16 mouse cellular contexts compared by ENCODE assay signal in the genomic region with DNA sequence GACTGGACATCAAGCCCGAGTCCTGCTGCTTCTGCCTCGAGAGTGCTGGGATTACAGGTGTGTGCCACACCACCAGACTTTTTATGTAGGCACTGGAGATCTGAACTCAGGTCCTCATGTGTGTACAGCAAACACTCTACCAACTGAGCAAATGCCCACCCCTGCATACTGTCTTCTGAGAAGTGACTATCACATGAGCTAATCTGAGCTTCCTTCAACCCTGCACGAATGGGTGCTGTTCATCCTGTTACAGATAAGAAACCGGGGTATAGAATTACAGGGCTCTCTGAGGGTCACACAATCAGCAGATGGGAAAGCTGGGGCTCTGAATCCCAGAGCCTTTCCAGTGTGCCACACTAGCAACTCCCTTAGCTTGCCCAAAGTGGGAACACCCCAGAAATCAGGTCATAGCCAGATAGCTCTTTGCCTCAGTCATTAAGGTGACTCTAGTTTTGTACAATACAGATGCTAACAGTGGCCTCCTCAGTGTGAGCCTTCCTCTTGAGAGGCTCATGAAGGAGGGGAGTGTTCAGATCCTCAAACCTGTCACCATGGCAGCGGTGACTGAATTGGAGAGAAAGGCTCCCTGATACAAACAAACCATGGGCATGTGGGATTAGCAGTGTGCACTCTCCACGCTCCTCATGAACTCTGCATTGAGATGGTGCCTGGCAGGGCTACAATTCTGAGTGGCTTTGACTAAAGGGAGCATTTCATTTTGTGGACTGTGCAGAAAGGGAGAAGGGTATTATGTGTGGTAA. TPM values are rescaled to one million over a fixed set of nuclear protein-coding genes. Genes with fewer than 3 reads are reported as not detected.
DNase-seq lines count a peak whose midpoint lies in the region; ATAC-seq and TF ChIP-seq lines count a peak whose summit lies in the region.
"Had no signal": no experiment of that assay in that cellular context is flagged by ENCODE, and none has a peak within 500 bp of the region (broad histone marks: within the 10 kb centered on the region; RNA-seq: fewer than 3 reads in every experiment).

No protein-coding gene starts in this region.

- no peak overlapping the region for H3K9ac ChIP-seq in liver, embryonic 12.5 days
- no peak overlapping the region for H3K9ac ChIP-seq in liver, postnatal 0 days (replicated peaks)
- no peak overlapping the region for H3K9ac ChIP-seq in MEL (ENCODE audit: control insufficient read depth, low read depth, low read length, poor library complexity, severe bottlenecking)
- no peak overlapping the region for H3K9ac ChIP-seq in forebrain, embryonic 16.5 days (replicated peaks; ENCODE audit: low read depth, low read length)
- H3K9ac ChIP-seq in midbrain, embryonic 13.5 days (replicated peaks) = no peak overlapping the region
- H3K9ac ChIP-seq: embryonic facial prominence, embryonic 12.5 days had no signal

- no peak for TF ChIP-seq EP300 in liver, postnatal 0 days (IDR thresholded peaks at IDR 0.05; ENCODE audit: low read depth)
- TF ChIP-seq EP300 in MEL (IDR thresholded peaks at IDR 0.05; ENCODE audit: low read depth in 1 of 2, low read length in 2 of 2) = peak; percentile 54 to 59; a peak in 3 of 4 replicates

- H3K4me1 ChIP-seq in liver, embryonic 12.5 days = peaks cover 35% of the 10 kb centered on the region
- no peaks in the 10 kb centered on the region for H3K4me1 ChIP-seq in liver, postnatal 0 days (ENCODE audit: insufficient read depth)
- H3K4me1 ChIP-seq in MEL (ENCODE audit: control insufficient read depth in 1 of 2, insufficient read depth in 2 of 2, low read length in 2 of 2) = peaks cover 8 to 16% of the 10 kb centered on the region in 2 experiments
- H3K4me1 ChIP-seq in forebrain, embryonic 16.5 days (replicated peaks; ENCODE audit: control insufficient read depth, insufficient read depth, low read length) = no peaks in the 10 kb centered on the region
- H3K4me1 ChIP-seq in midbrain, embryonic 13.5 days (replicated peaks) = peaks cover 9% of the 10 kb centered on the region; the same call in 1 of the 2 replicates

- no peak for TF ChIP-seq CTCF in liver, postnatal 0 days (IDR thresholded peaks at IDR 0.05; ENCODE audit: low read depth)
- no peak for TF ChIP-seq CTCF in MEL (IDR thresholded peaks at IDR 0.05 in 2 of 3, conservative IDR thresholded peaks at IDR 0.05 in 1 of 3; ENCODE audit: control insufficient read depth in 1 of 3, insufficient read depth in 1 of 3, low read depth in 2 of 3, low read length in 3 of 3, poor library complexity in 1 of 3, severe bottlenecking in 1 of 3)

- TF ChIP-seq POLR2A in MEL (IDR thresholded peaks at IDR 0.05; ENCODE audit: control insufficient read depth in 1 of 2, insufficient read depth in 1 of 2, low read depth in 1 of 2, low read length in 2 of 2, poor library complexity in 1 of 2) = no peak

- no peak for DNase-seq in liver, postnatal 0 days
- DNase-seq in MEL (ENCODE audit: low read depth, low spot score) = peak; percentile 43
- no peak for DNase-seq in cerebellum, adult 9-10 months
- DNase-seq in thymus, postnatal 14 days = no peak
- DNase-seq: adrenal gland, postnatal 36 days; cerebellum, postnatal 25 days; heart, postnatal 10 days; kidney, postnatal 10 days; lung, postnatal 10 days; retina, postnatal 1 day; thymus, adult 2 months had no signal

- no peaks in the 10 kb centered on the region for H3K9me3 ChIP-seq in liver, embryonic 12.5 days (replicated peaks)
- H3K9me3 ChIP-seq in liver, postnatal 0 days (ENCODE audit: low read length) = no peaks in the 10 kb centered on the region
- H3K9me3 ChIP-seq in MEL (replicated peaks; ENCODE audit: insufficient read depth, low read length) = no peaks in the 10 kb centered on the region
- H3K9me3 ChIP-seq in forebrain, embryonic 16.5 days (ENCODE audit: control insufficient read depth, low read length) = no peaks in the 10 kb centered on the region
- H3K9me3 ChIP-seq in midbrain, embryonic 13.5 days = no peaks in the 10 kb centered on the region
- H3K9me3 ChIP-seq: embryonic facial prominence, embryonic 12.5 days had no signal

- no peak overlapping the region for H3K4me2 ChIP-seq in liver, embryonic 12.5 days
- H3K4me2 ChIP-seq in liver, postnatal 0 days (ENCODE audit: low read depth, low read length) = no peak overlapping the region
- no peak overlapping the region for H3K4me2 ChIP-seq in forebrain, embryonic 16.5 days (ENCODE audit: low read length)
- no peak overlapping the region for H3K4me2 ChIP-seq in midbrain, embryonic 13.5 days (replicated peaks)
- H3K4me2 ChIP-seq: embryonic facial prominence, embryonic 12.5 days had no signal

- H3K27me3 ChIP-seq in liver, embryonic 12.5 days (replicated peaks) = no peaks in the 10 kb centered on the region
- no peaks in the 10 kb centered on the region for H3K27me3 ChIP-seq in liver, postnatal 0 days (ENCODE audit: insufficient read depth, low read length)
- no peaks in the 10 kb centered on the region for H3K27me3 ChIP-seq in MEL (ENCODE audit: control insufficient read depth in 1 of 2, insufficient read depth in 2 of 2, low read length in 2 of 2)
- H3K27me3 ChIP-seq in forebrain, embryonic 16.5 days (replicated peaks; ENCODE audit: control insufficient read depth, insufficient read depth, low read length) = no peaks in the 10 kb centered on the region
- H3K27me3 ChIP-seq in midbrain, embryonic 13.5 days = peaks cover 2% of the 10 kb centered on the region; the same call in 1 of the 2 replicates
- H3K27me3 ChIP-seq: embryonic facial prominence, embryonic 12.5 days had no signal

- peaks cover under 1% of the 10 kb centered on the region; the same call in 1 of the 2 replicates for H3K79me2 ChIP-seq in MEL (ENCODE audit: control insufficient read depth, insufficient read depth, low read length, poor library complexity)

- 57% methylated on average over 6 of the region's 6 CpGs for WGBS in liver, embryonic 12.5 days (ENCODE audit: insufficient replicate concordance)
- 66% methylated on average over 6 of the region's 6 CpGs for WGBS in liver, postnatal 0 days (ENCODE audit: insufficient replicate concordance)
- 75% methylated on average over 6 of the region's 6 CpGs for WGBS in forebrain, embryonic 16.5 days
- 69% methylated on average over 6 of the region's 6 CpGs for WGBS in midbrain, embryonic 13.5 days

- H3K4me3 ChIP-seq in liver, embryonic 12.5 days = no peak overlapping the region
- no peak overlapping the region for H3K4me3 ChIP-seq in liver, postnatal 0 days (ENCODE audit: low read depth, low read length)
- H3K4me3 ChIP-seq in MEL (ENCODE audit: control insufficient read depth in 1 of 2, insufficient read depth in 1 of 2, low read depth in 2 of 2, low read length in 2 of 2) = no peak overlapping the region
- no peak overlapping the region for H3K4me3 ChIP-seq in forebrain, embryonic 16.5 days (replicated peaks; ENCODE audit: low read length)
- H3K4me3 ChIP-seq in midbrain, embryonic 13.5 days (replicated peaks) = no peak overlapping the region
- H3K4me3 ChIP-seq: embryonic facial prominence, embryonic 12.5 days had no signal

- no peak for TF ChIP-seq RAD21 in MEL (IDR thresholded peaks at IDR 0.05; ENCODE audit: low read depth, low read length)

- no peak overlapping the region for H3K27ac ChIP-seq in liver, embryonic 12.5 days
- no peak overlapping the region for H3K27ac ChIP-seq in liver, postnatal 0 days (ENCODE audit: low read depth)
- peak overlapping the region; percentile 13; the same call in 1 of the 2 replicates for H3K27ac ChIP-seq in MEL (ENCODE audit: control insufficient read depth, low read depth, low read length)
- H3K27ac ChIP-seq in forebrain, embryonic 16.5 days (ENCODE audit: low read length) = no peak overlapping the region
- H3K27ac ChIP-seq in midbrain, embryonic 13.5 days = no peak overlapping the region
- H3K27ac ChIP-seq: embryonic facial prominence, embryonic 12.5 days had no signal

- H3K36me3 ChIP-seq in liver, embryonic 12.5 days = peaks cover 86% of the 10 kb centered on the region
- H3K36me3 ChIP-seq in liver, postnatal 0 days (replicated peaks; ENCODE audit: insufficient read depth, low read length) = peaks cover 15% of the 10 kb centered on the region; the same call in 1 of the 2 replicates
- peaks cover 12 to 29% of the 10 kb centered on the region in 2 experiments for H3K36me3 ChIP-seq in MEL (ENCODE audit: control insufficient read depth in 1 of 2, insufficient read depth in 2 of 2, low read length in 2 of 2)
- peaks cover 2% of the 10 kb centered on the region; the same call in 1 of the 2 replicates for H3K36me3 ChIP-seq in forebrain, embryonic 16.5 days (ENCODE audit: control insufficient read depth, insufficient read depth)
- peaks cover 13% of the 10 kb centered on the region for H3K36me3 ChIP-seq in midbrain, embryonic 13.5 days

- ATAC-seq in liver, embryonic 12.5 days = peak; percentile 69
- ATAC-seq in liver, postnatal 0 days = no peak
- peak; percentile 52; the same call in 1 of the 2 replicates for ATAC-seq in forebrain, embryonic 16.5 days
- peak; percentile 86 for ATAC-seq in midbrain, embryonic 13.5 days
- ATAC-seq: intestine, embryonic 16.5 days had no signal

TF ChIP-seq in MEL, 35 proteins besides CTCF, POLR2A, EP300 and RAD21:
- TF ChIP-seq BHLHE40 (IDR thresholded peaks at IDR 0.05; ENCODE audit: borderline replicate concordance, low read depth, low read length) = peak; percentile 42; the same call in 1 of the 2 replicates
- TF ChIP-seq USF1 (IDR thresholded peaks at IDR 0.05; ENCODE audit: low read depth, low read length) = 0 out of 2 replicates have a peak, but pooled peaks have one; percentile 18
- TF ChIP-seq ETS1 (IDR thresholded peaks at IDR 0.05; ENCODE audit: low read depth, low read length) = peak; percentile 67
- TF ChIP-seq GATA1 (IDR thresholded peaks at IDR 0.05; ENCODE audit: low read depth, low read length) = peak; percentile 82
- no peak for TF ChIP-seq ZMIZ1 (IDR thresholded peaks at IDR 0.05; ENCODE audit: low read depth, low read length)

RNA-seq across cellular contexts. Expression of gene Rcn1, which starts 8.3 kb away (rescaled TPM):
- polyA plus RNA-seq in liver, embryonic 12.5 days (2016; fragmentation: Nextera tagmentation; extraction: Ambion mirVana) = 45.8 and 47.0 TPM in 2 replicates
- polyA plus RNA-seq in liver, postnatal 0 days (2015; fragmentation: Nextera tagmentation; extraction: Ambion mirVana) = 8.6 and 9.2 TPM in 2 replicates
- total RNA-seq in MEL (2012; rRNA removed) = 43.2 and 45.7 TPM in 2 replicates
- 10 to 100 TPM in 1 of 2 experiments, not detected in 1; 51.0 TPM for polyA plus RNA-seq in MEL (2012; ENCODE audit: insufficient read depth in 1 of 2, insufficient read length in 2 of 2, low read depth in 1 of 2, low replicate concordance in 2 of 2, missing spikeins in 1 of 2)
- polyA plus RNA-seq in forebrain, embryonic 16.5 days (2015; fragmentation: Nextera tagmentation; extraction: Ambion mirVana) = 46.7 and 53.9 TPM in 2 replicates
- polyA plus RNA-seq in midbrain, embryonic 13.5 days (2015; fragmentation: Nextera tagmentation; extraction: Ambion mirVana) = 49.4 and 54.8 TPM in 2 replicates
